Mouse (Mus musculus) cerebellum, adult 2 months (tissue): ENCODE measurements around the gene Zbtb42. TPM values are rescaled to one million over a fixed set of nuclear protein-coding genes. Genes with fewer than 3 reads are reported as not detected.
A peak's percentile ranks its signal among the peaks of the same experiment; 100 is the strongest.

Source experiments
- DNase-seq, 2 experiments: peaks; one replicate each; pipeline ENCODE4 v3.0.0; 2021
- H3K27ac ChIP-seq: fragments of 200-500 bp; 2 replicates; pipeline ENCODE4 v1.5.1; 2012; ENCODE audit warnings: low read length, control low read depth, inconsistent platforms; ENCODE audit not compliant: insufficient read depth
- H3K27me3 ChIP-seq: fragments of 200-500 bp; 2 replicates; pipeline ENCODE4 v1.6.1; 2012; ENCODE audit warnings: inconsistent platforms, mild to moderate bottlenecking, low read length, moderate library complexity; ENCODE audit not compliant: control insufficient read depth, insufficient read depth
- H3K4me1 ChIP-seq: fragments of 200-500 bp; 2 replicates; pipeline ENCODE4 v1.6.1; 2011; ENCODE audit warnings: low read length; ENCODE audit not compliant: control insufficient read depth, insufficient read depth
- H3K4me3 ChIP-seq: fragments of 200-500 bp; replicated peaks from 2 replicates; pipeline ENCODE3; 2011; ENCODE audit warnings: mild to moderate bottlenecking, low read depth, low read length, control low read depth; ENCODE audit not compliant: insufficient read depth
- CTCF ChIP-seq: fragments of 200-500 bp; IDR thresholded peaks from 2 replicates; pipeline ENCODE4 v1.5.1; 2011; ENCODE audit warnings: low read depth, mild to moderate bottlenecking, control low read depth, low read length, moderate library complexity, borderline replicate concordance; ENCODE audit not compliant: insufficient read depth
- POLR2A ChIP-seq: fragments of 200-500 bp; IDR thresholded peaks from 2 replicates; pipeline ENCODE4 v1.6.1; 2011; ENCODE audit warnings: low read length, control low read depth, borderline replicate concordance; ENCODE audit not compliant: insufficient read depth
- WGBS: fragments of 180-500 bp; shearing (Covaris S2); methylation state at CpG from one replicate; pipeline ENCODE4 v1.1.7; 2018; 5-methylcytosine and 5-hydroxymethylcytosine counted together
- polyA plus RNA-seq: library from polyadenylated mRNA; depleted of rRNA; stranded (reverse); fragments of >200 nt; gene quantifications from 2 replicates; pipeline ENCODE4 v1.2.3, GENCODE M21; 2012

Gene Zbtb42
- polyA plus RNA-seq, 1 experiment, result 1.5 TPM

DNA sequence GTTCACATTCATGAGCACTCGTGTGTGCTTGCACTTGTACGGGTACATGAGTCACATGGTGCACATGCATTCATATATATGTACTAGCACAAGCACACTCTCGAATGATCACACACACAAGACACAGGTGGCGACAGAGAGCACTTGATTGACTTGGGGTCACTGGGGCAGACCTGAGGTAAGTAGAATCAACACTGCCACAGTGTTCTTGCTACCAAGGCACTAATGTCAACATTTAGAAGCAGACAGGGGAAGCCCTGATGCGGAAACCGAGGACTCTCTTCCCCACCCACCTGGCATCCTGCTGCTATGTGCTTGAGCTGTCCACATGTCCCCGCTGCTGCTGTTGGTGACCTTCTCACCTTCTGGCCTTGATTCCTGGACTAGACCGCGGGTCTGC is 44.9 kb upstream of the Zbtb42 start:
- Histone ChIP-seq H3K27me3 (no peaks in the 10 kb centered on the region), H3K27ac (no peak overlapping the region), H3K4me1 (peaks cover 10% of the 10 kb centered on the region), H3K4me3 (no peak overlapping the region)
- no peak for DNase-seq
- 72% methylated on average over 9 of the region's 9 CpGs for WGBS
- no peak for TF ChIP-seq POLR2A
- no peak for TF ChIP-seq CTCF

DNA sequence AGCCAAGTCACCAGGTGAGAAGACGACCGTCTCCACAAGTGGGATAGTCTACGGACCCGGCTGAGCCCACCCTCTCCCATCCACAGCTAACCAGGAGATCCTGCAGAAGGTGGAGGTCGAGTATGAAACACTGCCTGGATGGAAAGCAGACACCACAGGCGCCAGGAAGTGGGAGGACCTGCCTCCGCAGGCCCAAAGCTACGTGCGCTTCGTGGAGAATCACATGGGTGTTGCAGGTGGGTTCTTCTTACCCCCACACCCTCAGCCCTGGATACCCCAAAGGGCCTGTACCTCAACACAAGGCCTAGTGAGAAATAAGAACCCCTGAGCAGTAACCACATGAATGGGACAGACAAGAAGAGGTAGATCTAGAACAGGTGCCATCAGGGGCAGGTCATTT is 39.1 kb upstream of the Zbtb42 start:
- TF ChIP-seq CTCF (no peak), POLR2A (no peak)
- no peaks in the 10 kb centered on the region for H3K27me3 ChIP-seq
- no peak overlapping the region for H3K27ac ChIP-seq
- DNase-seq, result no peak
- H3K4me3 ChIP-seq, result no peak overlapping the region
- WGBS, result 87% methylated on average over 10 of the region's 10 CpGs
- no peaks in the 10 kb centered on the region for H3K4me1 ChIP-seq

DNA sequence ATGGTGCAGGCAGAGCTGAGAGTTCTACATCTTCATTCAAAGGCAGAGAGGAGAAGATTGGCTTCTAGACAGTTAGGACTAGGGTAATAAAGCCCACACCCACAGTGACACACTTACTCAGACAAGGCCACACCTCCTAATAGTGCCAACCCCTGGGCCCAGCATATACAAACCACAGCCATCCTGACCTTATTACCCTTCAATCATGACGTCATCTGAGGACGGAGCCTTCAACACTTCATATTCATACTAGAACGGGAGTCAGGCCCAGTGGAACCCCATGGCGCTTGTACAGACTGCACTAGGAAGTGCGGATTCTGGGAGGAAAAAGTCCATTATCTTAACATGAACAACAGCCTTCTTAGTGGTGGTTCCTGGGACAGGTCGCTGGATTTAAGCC is 35.5 kb upstream of the Zbtb42 start:
- no peak overlapping the region for H3K27ac ChIP-seq
- H3K4me1 ChIP-seq, result peaks cover 5% of the 10 kb centered on the region; the same call in 1 of the 2 replicates
- DNase-seq, result no peak
- 89% methylated on average over 6 of the region's 6 CpGs for WGBS
- TF ChIP-seq POLR2A, result no peak
- TF ChIP-seq CTCF, result no peak
- no peak overlapping the region for H3K4me3 ChIP-seq
- H3K27me3 ChIP-seq, result no peaks in the 10 kb centered on the region

DNA sequence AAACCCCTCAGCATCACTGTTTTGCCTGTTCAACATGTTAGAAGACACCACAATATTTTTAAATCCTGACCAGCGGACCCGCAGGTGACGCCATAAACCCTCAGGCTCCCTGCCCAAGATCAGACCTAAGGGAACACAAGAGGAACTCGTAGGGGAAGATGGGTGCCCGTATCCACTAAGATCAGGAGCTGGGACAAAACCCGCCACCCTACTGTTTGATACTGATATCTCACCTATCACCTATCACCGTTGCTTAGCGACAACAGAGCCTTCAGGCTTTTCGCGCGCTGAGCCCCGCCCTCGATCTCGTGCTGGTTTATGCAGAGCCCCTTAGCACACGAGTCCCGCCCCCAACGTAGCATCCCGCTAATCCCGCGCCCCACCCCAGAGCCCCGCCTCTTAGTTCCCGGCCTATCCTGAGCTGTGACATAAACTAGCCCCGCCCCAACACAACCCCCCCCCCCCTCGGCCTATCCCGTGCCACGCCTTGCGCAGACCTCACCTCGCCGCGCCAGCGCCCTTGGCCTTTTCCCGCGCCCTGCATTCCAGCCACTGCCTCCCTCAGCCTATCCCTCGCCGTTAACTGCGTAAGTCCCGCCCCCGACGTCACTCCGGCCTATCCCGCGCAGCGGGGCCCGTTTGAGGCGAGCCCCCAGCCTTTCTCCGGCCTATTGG is 34.3 kb upstream of the Zbtb42 start, which contains the start of gene Siva1:
TSS of gene Siva1 (plus strand) at position 500 of the 675 bp plus-strand sequence.
- peak within 1 kb of the TSS; percentile 87 for H3K4me3 ChIP-seq
- peaks cover 5% of the 10 kb centered on the region; the same call in 1 of the 2 replicates for H3K4me1 ChIP-seq
- WGBS, result 1% methylated on average over 43 of the region's 46 CpGs
- DNase-seq, result peak; percentile 99 to 100
- peak within 1 kb of the TSS; percentile 41 for H3K27ac ChIP-seq
- no peak for TF ChIP-seq CTCF
- TF ChIP-seq POLR2A, result 0 out of 2 replicates have a peak, but pooled peaks have one; percentile 56
- no peaks in the 10 kb centered on the region for H3K27me3 ChIP-seq

DNA sequence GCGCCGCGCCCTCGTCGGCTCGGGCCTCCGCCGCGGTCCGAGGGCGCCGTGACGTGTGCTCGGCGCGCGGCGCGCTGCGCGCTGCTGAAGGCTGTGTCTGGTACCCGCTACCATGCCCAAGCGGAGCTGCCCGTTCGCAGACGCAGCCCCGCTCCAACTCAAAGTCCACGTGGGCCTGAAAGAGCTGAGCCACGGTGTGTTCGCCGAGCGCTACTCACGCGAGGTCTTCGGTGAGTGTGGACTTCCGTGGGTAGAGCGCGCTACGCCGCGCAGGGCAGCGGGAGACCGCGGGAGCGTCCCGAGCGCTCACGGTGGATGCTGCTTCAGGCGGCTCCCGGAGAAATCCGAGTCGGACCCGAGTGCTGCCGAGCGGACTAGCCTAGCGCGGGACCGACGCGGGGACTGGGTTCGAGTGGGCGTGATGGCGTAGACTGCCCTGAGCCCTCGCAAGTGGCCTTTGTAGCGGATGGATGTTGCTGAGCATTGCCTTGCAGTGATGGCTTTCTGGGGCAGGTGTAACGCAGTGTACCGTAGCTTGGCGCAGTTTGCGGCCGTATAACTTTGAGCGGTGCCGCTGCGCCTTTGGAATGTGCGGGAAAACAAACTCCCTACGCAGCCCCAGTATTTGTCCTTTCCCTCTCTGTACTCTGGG is 33.6 kb upstream of the Zbtb42 start:
- Histone ChIP-seq H3K4me1 (peaks cover 5% of the 10 kb centered on the region; the same call in 1 of the 2 replicates), H3K4me3 (peak overlapping the region; percentile 77), H3K27me3 (no peaks in the 10 kb centered on the region), H3K27ac (peak overlapping the region; percentile 41)
- DNase-seq, result no peak
- peak; percentile 95 for TF ChIP-seq POLR2A
- TF ChIP-seq CTCF, result no peak
- under 1% methylated on average over 75 of the region's 75 CpGs for WGBS

DNA sequence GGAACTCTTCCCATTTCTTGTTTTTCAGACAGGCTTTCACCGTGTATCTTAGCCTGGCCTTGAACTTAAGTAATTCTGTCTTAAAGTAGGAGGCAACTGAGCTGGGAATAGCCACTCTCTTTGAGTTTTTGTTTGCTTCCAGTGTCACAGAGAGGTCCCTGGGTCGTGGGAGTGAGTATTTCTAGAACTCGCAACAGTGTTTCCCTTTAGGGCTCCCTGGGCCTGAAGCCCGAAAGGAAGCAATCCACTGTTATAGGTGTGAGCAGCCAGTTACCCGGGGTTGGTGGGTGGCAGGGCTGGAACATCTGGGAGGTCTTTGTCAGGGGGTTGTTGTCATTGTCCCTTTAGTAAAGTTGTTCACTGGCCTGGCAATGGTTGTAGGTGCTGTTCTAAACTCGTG is 32.5 kb upstream of the Zbtb42 start:
- H3K27ac ChIP-seq, result no peak overlapping the region
- no peaks in the 10 kb centered on the region for H3K27me3 ChIP-seq
- TF ChIP-seq POLR2A (no peak), CTCF (no peak)
- H3K4me1 ChIP-seq, result peaks cover 5% of the 10 kb centered on the region; the same call in 1 of the 2 replicates
- WGBS, result 45% methylated on average over 6 of the region's 6 CpGs
- DNase-seq, result no peak
- H3K4me3 ChIP-seq, result no peak overlapping the region

DNA sequence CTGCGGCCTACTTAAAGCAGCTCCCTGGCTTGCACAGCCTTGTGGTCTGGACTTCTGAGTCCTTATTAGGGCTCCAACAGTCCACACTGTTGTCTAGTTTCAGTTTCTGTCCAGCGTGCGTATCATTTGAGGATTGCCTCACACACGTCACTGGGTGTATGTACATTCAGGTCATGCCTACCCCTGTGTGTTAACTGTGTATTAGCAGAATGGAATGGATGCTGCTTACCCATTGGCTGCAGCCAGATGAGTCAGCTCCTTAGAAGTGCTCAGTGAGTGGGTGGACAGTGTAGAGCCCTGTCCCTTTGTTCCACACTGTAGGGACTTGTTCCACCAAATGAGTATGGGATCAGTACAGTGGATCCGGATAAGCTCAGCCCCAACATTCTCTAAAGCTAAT is 30.5 kb upstream of the Zbtb42 start:
- H3K27ac ChIP-seq, result no peak overlapping the region
- TF ChIP-seq POLR2A (no peak), CTCF (no peak)
- no peak for DNase-seq
- H3K27me3 ChIP-seq, result no peaks in the 10 kb centered on the region
- peaks cover 5% of the 10 kb centered on the region; the same call in 1 of the 2 replicates for H3K4me1 ChIP-seq
- H3K4me3 ChIP-seq, result no peak overlapping the region
- 92% methylated on average over 5 of the region's 5 CpGs for WGBS
